Mouse (Mus musculus) urinary bladder, postnatal 10 days (tissue): ENCODE results near the gene Sbds.

Source experiments
- DNase-seq: peaks from one replicate; pipeline ENCODE4 v3.0.0; 2022; ENCODE audit warnings: low spot score

Gene Sbds

GRCm38 (mm10) chr5:130197981-130198380, 57.3 kb downstream of the Sbds start:
- DNase-seq: no peak

- no peak for DNase-seq
Measured at GRCm38 (mm10) chr5:130197454-130197853, 57.9 kb downstream of the Sbds start.

DNA sequence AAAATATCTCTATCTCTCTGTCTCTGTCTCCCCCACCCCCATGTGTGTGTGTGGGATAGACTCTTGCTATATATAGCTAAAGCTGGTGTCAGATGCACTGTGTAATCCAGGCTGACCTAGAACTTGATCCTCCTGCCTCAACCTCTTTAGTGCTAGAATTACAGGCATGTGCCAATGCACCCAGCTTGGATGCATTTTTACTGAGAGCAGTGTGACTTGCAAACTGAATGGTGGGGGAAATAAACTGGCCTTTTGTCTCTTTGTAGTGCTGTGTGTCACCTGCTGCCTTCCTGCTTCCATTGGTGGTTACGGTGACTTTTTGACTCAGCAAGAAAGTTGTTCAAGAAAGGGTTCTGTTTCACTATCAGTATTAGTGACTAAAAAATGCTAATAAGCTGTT, 59.0 kb downstream of the Sbds start:
- no peak for DNase-seq
